Mouse (Mus musculus) C2C12 (cell line): ENCODE data around the gene Fam222a.

Experiments
- CEBPB ChIP-seq: IDR thresholded peaks from one replicate; pipeline ENCODE4 v1.6.1; 2011; ENCODE audit warnings: low read depth, mild to moderate bottlenecking, control low read depth, moderate library complexity
- CTCF ChIP-seq: IDR thresholded peaks from one replicate; pipeline ENCODE4 v1.5.1; 2011; ENCODE audit not compliant: control insufficient read depth, insufficient read depth, insufficient read length
- FOSL1 ChIP-seq: IDR thresholded peaks from one replicate; pipeline ENCODE4 v1.8.0; 2011; ENCODE audit warnings: mild to moderate bottlenecking, low read length; ENCODE audit not compliant: poor library complexity, insufficient read depth, severe bottlenecking
- MAX ChIP-seq: IDR thresholded peaks from one replicate; pipeline ENCODE4 v1.6.1; 2011; ENCODE audit warnings: mild to moderate bottlenecking, control low read depth
- MYOD1 ChIP-seq: IDR thresholded peaks from one replicate; pipeline ENCODE4 v1.6.1; 2011; ENCODE audit warnings: low read depth; ENCODE audit not compliant: control insufficient read depth, insufficient read length
- MYOG ChIP-seq: IDR thresholded peaks from one replicate; pipeline ENCODE4 v1.6.1; 2011; ENCODE audit not compliant: control insufficient read depth, insufficient read length; ENCODE audit errors: extremely low read depth
- USF1 ChIP-seq: IDR thresholded peaks from one replicate; pipeline ENCODE4 v1.6.1; 2011; ENCODE audit warnings: low read depth, mild to moderate bottlenecking, control low read depth, moderate library complexity

- TF ChIP-seq CTCF (no peak), USF1 (no peak), MAX (no peak), MYOG (no peak), FOSL1 (no peak), CEBPB (no peak), MYOD1 (no peak)
Measured at GRCm38 (mm10) chr5:114617809-114618208, 50.0 kb downstream of the Fam222a start.
